Mouse (Mus musculus): ENCODE measurements around the gene Kcnt1.
"Not testable (repeated sequence)": the region's sequence is repeated elsewhere in the genome, so short reads cannot be mapped to it uniquely, and the experiment has no call there.

Gene Kcnt1

DNA sequence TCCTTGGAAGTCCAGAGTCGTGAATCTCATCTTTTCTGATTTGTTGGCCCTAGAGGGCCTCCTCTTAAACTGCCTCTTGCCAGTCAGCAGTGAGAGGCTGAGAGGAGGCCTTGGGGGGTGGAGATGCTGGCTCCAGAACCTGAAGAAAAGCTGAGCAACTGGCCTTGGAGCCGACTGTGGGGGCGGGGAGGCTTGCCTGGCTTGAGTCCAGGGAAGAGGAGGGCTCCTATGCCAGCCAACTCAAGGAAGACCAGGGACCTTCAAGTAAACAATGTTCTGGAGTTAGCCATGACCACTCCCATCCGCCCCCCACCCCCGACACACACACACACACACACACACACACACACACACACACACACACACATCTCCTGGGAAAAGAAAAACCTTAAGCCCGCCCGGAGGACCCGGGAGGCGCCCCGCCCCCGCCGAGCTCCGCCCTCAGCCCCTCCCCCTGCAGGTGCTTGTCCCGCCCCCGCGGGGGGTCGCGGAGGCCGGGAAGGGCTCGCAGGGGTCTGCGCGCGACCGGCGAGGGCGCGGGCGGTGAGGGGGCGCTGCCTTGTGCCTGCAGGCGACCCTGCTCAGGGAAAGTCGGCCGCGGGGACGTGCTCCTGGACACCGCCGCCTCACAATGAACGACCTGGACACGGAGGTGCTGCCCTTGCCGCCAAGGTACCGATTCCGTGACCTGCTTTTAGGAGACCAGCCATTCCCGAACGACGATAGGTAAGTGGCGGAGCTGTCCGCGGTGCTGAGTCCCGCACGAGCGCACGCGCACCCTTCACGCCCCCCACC, at the start of gene Kcnt1:
Kcnt1 (plus strand) TSS at position 398 of the 795 bp plus-strand sequence.
- no peak for DNase-seq (ENCODE audit: low read depth)

GRCm38 (mm10) chr2:25815748-25816147, 47.8 kb upstream of the Kcnt1 start, which contains the start of gene Glt6d1:
Gene Glt6d1 (minus strand): TSS chr2:25815848.
- not testable (repeated sequence) for DNase-seq (ENCODE audit: low read depth)

DNA sequence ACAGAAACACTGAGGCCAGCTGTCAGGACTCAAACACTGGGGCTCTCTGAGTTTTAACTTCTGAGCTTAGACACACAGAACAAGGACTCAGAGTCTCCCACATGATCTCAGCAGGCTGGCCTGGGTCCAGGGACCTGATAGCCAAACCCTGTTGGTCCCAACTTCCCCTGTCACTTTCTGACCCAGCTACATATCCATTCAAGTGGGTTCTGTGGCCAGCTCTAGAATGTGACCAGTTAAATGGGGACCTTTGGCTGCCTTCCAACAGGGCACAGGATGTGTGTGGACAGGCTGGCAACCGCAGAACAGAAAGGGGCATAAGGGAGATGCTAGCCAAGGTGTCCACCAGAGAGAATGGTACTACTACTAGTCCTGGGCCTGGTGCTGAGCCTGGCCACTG, 40.7 kb upstream of the Kcnt1 start, which contains the start of gene Lcn9:
Lcn9 (plus strand) TSS at position 348 of the 400 bp plus-strand sequence.
- DNase-seq (ENCODE audit: low read depth): no peak

DNA sequence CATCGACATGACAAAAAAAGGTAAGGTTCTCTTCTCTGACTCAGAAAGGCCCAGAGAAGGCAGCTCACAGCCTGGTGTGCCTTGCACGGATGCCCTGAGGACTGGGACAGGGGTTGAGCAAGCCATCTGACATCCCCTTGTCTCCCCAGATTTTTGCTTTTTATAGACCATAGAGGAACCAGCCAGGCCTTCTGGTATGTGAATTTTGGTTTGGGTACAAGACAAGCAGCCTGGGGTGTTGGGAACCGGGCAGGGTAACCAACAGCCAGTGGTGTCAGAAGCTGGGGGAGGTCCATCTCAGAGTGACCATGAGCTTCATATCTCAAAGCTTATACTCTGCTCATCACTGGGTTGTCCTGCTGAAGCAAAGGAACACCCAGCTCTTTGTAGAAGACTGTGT, 38.8 kb upstream of the Kcnt1 start:
- DNase-seq (ENCODE audit: low read depth): no peak

- no peak for DNase-seq (ENCODE audit: low read depth)
Measured at GRCm38 (mm10) chr2:25828344-25828947, 35.1 kb upstream of the Kcnt1 start.

GRCm38 (mm10) chr2:25830786-25831185, 32.7 kb upstream of the Kcnt1 start:
- no peak for DNase-seq (ENCODE audit: low read depth)

DNA sequence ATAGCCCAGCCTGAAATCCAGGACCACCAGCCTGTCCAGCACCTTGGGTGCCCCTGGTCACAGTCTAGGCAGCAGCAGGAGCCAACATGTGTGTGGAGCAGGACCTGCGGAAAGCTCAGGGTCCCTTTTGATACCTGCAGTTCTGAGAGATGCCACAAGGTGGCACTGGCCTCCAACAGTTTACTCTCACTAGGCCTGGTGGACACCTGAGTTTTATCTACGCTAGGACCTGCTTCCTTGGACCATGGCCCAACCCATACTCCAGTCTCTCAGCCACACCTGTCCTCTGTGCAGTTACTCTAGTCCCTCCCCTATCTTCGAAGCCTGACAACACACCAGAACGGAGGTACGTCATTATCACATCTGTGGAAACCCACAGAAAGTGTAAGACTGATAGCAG, 27.2 kb upstream of the Kcnt1 start:
- peak; percentile 24 for DNase-seq (ENCODE audit: low read depth)

GRCm38 (mm10) chr2:25842161-25842560, 21.4 kb upstream of the Kcnt1 start:
- no peak for DNase-seq (ENCODE audit: low read depth)

DNA sequence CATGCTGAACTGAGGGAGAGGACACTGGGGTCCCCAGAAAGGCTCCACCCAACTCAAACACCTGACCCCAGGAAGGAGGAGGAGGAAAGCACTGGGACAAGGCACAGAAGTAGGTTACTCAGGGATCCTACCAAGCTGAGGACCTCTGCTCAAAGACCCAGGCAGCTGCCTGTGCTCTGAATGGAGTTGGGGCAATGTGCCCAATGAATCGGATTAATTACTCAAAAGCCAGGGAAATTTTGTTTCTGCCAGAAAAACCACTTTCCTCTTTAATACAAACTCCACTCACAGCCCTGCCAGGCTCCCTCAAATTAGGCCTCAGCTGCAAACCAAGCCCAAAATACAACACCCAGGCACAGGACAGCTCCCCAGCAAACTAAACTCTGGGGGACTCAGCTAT, 20.8 kb upstream of the Kcnt1 start:
- DNase-seq (ENCODE audit: low read depth): no peak

DNA sequence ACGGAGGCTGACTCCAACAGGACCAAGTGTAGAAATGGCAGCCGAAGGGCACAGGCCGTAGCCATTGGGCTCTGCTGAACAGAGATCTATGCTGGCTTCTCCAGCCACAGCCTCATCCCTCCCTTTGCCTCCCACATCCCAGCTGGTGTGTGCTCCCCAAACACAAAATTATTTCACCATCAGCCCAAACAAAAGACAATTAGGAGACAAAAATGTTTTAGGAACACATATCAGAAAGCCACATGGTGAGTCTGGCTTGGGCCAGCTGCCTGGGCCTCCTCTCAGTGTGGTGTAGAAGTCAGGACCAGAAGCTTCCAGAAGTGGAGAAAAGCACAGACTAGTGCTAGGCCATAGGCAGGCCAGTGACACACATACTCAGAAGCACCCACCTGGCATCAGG, 19.4 kb upstream of the Kcnt1 start:
- DNase-seq (ENCODE audit: low read depth): no peak

DNA sequence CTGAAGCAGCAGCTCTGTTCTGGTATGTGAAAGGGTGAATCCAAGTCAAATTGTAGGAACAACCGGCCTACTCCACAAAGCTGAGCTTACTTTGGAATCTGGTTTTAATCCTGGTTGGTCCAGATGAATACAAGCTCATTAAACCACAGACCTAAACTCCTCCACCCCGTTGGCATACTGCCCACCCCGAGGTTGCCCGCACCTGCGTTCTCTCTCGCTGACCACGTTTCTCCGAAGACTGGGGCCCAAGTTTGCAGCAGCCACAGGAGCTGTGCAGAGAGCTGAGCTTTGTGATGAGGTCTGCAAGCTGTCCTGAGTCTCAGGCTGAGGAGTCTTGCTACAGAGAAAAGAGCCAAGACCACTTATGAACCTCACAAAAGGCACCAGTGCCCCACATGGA, 17.0 kb upstream of the Kcnt1 start:
- DNase-seq (ENCODE audit: low read depth): no peak

GRCm38 (mm10) chr2:25847226-25847625, 16.3 kb upstream of the Kcnt1 start, which contains the start of gene Sohlh1:
Gene Sohlh1 (minus strand): TSS chr2:25847248.
- DNase-seq (ENCODE audit: low read depth): no peak

DNA sequence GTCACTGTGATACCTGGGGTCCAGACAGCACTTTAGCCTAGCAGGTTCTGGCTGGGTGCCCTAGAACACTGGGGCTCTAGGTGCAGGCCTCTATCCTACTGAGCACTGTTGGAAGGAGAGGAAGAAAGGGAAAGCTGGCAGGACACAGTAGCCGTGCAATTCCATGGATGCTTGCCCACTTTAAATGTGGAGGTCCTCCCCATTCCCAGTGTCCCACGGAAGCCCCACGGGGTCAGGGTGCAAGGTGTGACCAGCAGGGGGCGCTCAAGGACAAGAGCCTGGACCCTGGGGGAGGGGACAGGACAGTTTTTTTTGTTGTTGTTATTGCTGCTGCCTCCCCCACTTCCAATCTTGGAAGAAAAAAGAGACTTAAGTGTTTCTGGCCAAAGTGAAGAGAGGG, 13.2 kb upstream of the Kcnt1 start:
- DNase-seq (ENCODE audit: low read depth): no peak

DNA sequence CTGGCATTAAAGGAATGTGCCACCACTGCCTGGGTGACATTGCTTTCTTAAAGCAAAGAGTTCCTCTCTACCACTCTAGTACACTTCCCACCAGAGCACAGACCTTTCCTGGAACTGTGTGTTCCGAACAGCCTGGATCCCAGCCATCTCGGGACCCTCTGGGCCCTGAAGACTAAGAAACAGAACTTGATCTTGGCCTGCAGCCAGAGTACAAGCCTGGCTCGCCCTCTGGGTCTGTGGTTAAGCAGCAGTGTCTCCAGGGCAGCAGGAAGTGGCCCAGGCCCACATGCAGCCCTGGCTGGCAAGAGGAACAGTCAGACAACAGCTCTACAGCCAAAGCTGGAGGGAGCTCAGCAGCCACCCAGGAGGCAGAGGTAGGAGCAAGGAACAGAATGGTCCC, 10.9 kb upstream of the Kcnt1 start:
- DNase-seq (ENCODE audit: low read depth): no peak

- DNase-seq (ENCODE audit: low read depth): no peak
Measured at GRCm38 (mm10) chr2:25853998-25854397, 9.5 kb upstream of the Kcnt1 start.

- DNase-seq (ENCODE audit: low read depth): no peak
Measured at GRCm38 (mm10) chr2:25859891-25860290, 3.6 kb upstream of the Kcnt1 start.

DNA sequence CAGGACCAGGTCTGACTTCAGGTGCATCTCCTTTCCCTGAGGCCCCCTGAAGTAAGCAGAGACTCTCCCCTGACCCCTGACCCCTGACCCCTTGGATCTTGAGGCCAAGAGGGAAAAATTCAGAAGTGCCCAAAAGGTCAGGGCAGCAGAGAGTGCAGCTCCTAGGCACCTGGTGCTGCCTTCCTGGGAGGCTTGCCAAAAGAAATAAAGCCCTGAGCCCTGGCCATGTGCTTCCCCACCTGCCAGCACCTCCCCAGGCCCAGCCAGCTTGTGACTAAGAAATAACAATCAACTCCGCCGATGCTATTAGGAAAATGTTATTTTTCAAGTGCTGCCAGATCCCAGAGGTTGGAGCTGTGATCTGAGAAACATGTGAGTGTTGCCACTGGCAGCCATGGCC, 1.5 kb upstream of the Kcnt1 start:
- DNase-seq (ENCODE audit: low read depth): no peak

GRCm38 (mm10) chr2:25862696-25863270, 751 bp upstream of the Kcnt1 start:
- DNase-seq (ENCODE audit: low read depth): no peak

DNA sequence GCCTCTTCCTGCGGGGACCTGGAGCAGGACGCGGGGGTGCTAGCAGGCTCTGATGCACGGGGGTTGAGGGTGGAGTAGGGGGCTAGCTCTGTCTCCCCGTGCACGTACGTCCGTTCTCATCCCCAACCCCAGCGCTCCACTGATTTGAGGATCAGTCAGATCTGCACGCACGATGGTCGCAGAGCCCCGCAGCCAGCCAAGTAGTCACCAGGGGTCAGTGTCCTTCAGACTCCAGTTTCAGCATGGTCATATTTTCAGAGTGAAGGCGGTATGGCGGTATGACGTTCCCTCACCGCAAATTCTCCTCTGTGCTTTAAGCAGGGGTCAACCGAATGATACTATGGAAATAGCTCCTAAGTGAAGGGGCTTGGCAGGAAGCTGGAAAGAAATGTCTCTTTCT, 696 bp downstream of the Kcnt1 start:
- no peak for DNase-seq (ENCODE audit: low read depth)

DNA sequence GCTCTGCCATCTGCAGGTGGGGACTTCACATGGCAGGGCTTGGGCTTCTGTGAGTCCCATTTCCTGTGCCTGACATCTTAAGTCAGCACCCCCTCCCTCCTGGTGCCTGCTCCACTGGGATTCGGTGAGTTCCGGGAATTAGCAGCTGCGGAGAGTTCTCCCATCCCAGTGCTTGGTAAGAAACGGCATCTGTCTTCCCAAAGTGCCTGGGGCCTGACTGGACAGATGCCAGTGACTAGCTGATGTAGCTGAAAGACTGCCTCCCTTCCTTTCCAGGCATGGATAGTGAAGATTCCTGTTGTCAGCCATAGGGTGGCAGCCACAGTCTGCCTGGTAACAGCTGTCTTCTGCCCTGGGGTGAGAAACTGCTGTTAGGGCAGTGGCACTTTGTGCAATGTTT, 1.9 kb downstream of the Kcnt1 start:
- no peak for DNase-seq (ENCODE audit: low read depth)

GRCm38 (mm10) chr2:25866656-25867055, 3.1 kb downstream of the Kcnt1 start:
- DNase-seq (ENCODE audit: low read depth): no peak

GRCm38 (mm10) chr2:25877250-25877735, 13.8 kb downstream of the Kcnt1 start:
- no peak for DNase-seq (ENCODE audit: low read depth)

- no peak for DNase-seq (ENCODE audit: low read depth)
Measured at GRCm38 (mm10) chr2:25877736-25878268, 14.3 kb downstream of the Kcnt1 start.

Measured in fibroblast of lung, adult 2 months (primary cell).